ENCODE assay signal across 18 mouse cellular contexts in the genomic region with DNA sequence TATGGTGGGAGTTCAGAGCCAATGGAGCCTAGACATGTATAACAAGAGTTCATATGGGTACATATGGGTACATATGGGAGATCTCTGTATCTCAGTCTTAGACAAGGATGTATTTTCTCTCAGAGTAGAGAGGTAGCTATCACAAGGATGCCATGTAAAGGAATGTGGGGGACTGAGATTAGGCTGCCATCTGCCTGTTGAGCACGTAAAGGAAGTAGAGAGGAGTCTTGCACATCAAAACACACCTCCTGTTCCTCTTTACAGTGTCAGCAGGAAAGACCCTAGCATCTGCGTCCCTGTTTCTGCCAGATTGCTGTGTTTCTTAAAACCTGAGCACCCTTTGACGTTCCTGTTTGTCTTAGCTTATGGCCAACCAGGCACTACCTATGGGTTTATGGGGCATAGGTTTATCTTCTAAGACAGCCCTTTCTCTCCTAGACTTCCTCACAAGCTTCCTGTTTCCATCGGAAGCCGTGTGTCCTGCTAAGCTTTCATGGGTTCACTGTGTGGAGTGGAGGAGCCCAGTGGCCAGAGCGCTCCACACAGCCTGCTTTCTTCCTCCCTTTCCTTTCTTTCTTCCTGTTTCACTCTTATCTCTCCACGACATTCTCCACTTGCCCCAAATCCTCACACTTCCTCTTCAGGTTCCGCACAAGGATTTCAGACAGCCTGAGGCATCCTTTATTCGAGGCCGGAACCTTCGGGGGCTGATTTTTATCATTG. TPM values are rescaled to one million over a fixed set of nuclear protein-coding genes. Genes with fewer than 3 reads are reported as not detected.
DNase-seq lines count a peak whose midpoint lies in the region; ATAC-seq and TF ChIP-seq lines count a peak whose summit lies in the region.
"Had no signal": no experiment of that assay in that cellular context is flagged by ENCODE, and none has a peak within 500 bp of the region (broad histone marks: within the 10 kb centered on the region; RNA-seq: fewer than 3 reads in every experiment).

No protein-coding gene starts in this region.

- H3K9ac ChIP-seq in kidney, postnatal 0 days (ENCODE audit: low read depth, low read length), result no peak overlapping the region
- no peak overlapping the region for H3K9ac ChIP-seq in stomach, postnatal 0 days (ENCODE audit: low read length)
- H3K9ac ChIP-seq: forebrain, embryonic 15.5 days; heart, embryonic 13.5 days; hindbrain, embryonic 12.5 days; midbrain, embryonic 12.5 days had no signal

- H3K4me3 ChIP-seq in kidney, postnatal 0 days (replicated peaks; ENCODE audit: low read depth, low read length), result no peak overlapping the region
- no peak overlapping the region for H3K4me3 ChIP-seq in stomach, postnatal 0 days (ENCODE audit: low read depth, low read length)
- H3K4me3 ChIP-seq: forebrain, embryonic 15.5 days; heart, embryonic 13.5 days; hindbrain, embryonic 12.5 days; left cerebral cortex, adult 2 months; midbrain, embryonic 12.5 days had no signal

- H3K36me3 ChIP-seq in kidney, postnatal 0 days (ENCODE audit: insufficient read depth, low read length), result no peaks in the 10 kb centered on the region
- H3K36me3 ChIP-seq in stomach, postnatal 0 days (ENCODE audit: control insufficient read depth, insufficient read depth, low read length), result no peaks in the 10 kb centered on the region
- H3K36me3 ChIP-seq: forebrain, embryonic 15.5 days; heart, embryonic 13.5 days; hindbrain, embryonic 12.5 days; midbrain, embryonic 12.5 days had no signal

- no peak overlapping the region for H3K27ac ChIP-seq in kidney, postnatal 0 days
- H3K27ac ChIP-seq in stomach, postnatal 0 days (replicated peaks), result no peak overlapping the region
- H3K27ac ChIP-seq: forebrain, embryonic 15.5 days; heart, embryonic 13.5 days; hindbrain, embryonic 12.5 days; left cerebral cortex, adult 2 months; midbrain, embryonic 12.5 days had no signal

- no peak for ATAC-seq in kidney, postnatal 0 days (replicated peaks; ENCODE audit: low FRiP score, low read depth)
- peak; percentile 73 for ATAC-seq in inflammation-experienced regulatory T-cells, adult 6 months
- ATAC-seq in stomach, postnatal 0 days (ENCODE audit: low FRiP score, low TSS enrichment), result no peak
- ATAC-seq: forebrain, embryonic 15.5 days had no signal

- DNase-seq in kidney, postnatal 0 days (ENCODE audit: low spot score), result no peak
- no peak for DNase-seq in kidney, postnatal 4 days
- DNase-seq in thymus, postnatal 14 days, result peak; percentile 47
- DNase-seq in thymus, postnatal 10 days (ENCODE audit: low spot score in 2 of 2), result no peak
- DNase-seq in stomach, postnatal 0 days (ENCODE audit: low spot score), result no peak
- DNase-seq in urinary bladder, postnatal 25 days (ENCODE audit: low spot score), result no peak
- DNase-seq in embryo, embryonic 10 days (ENCODE audit: low spot score), result no peak
- DNase-seq: cerebellum, adult 8-10 months; embryo, embryonic 11 days; gastrocnemius, postnatal 10 days; kidney, adult 2 months had no signal

- TF ChIP-seq EP300 in stomach, postnatal 0 days (optimal IDR thresholded peaks at IDR 0.05), result no peak

- no peaks in the 10 kb centered on the region for H3K9me3 ChIP-seq in kidney, postnatal 0 days (replicated peaks; ENCODE audit: low read length)
- H3K9me3 ChIP-seq in stomach, postnatal 0 days (ENCODE audit: control insufficient read depth, low read length), result no peaks in the 10 kb centered on the region
- H3K9me3 ChIP-seq: forebrain, embryonic 15.5 days; heart, embryonic 13.5 days; hindbrain, embryonic 12.5 days; midbrain, embryonic 12.5 days had no signal

- peak; percentile 8; the same call in 1 of the 2 replicates for TF ChIP-seq CTCF in kidney, postnatal 0 days (IDR thresholded peaks at IDR 0.05; ENCODE audit: low read depth)
- TF ChIP-seq CTCF in stomach, postnatal 0 days (IDR thresholded peaks at IDR 0.05; ENCODE audit: low read depth), result 0 out of 2 replicates have a peak, but pooled peaks have one; percentile 17

- no peak overlapping the region for H3K4me2 ChIP-seq in kidney, postnatal 0 days (ENCODE audit: low read length)
- H3K4me2 ChIP-seq in stomach, postnatal 0 days (replicated peaks; ENCODE audit: low read depth), result no peak overlapping the region
- H3K4me2 ChIP-seq: forebrain, embryonic 15.5 days; heart, embryonic 13.5 days; hindbrain, embryonic 12.5 days; midbrain, embryonic 12.5 days had no signal

- H3K27me3 ChIP-seq in kidney, postnatal 0 days (ENCODE audit: insufficient read depth, low read length), result no peaks in the 10 kb centered on the region
- H3K27me3 ChIP-seq in stomach, postnatal 0 days (ENCODE audit: control insufficient read depth, insufficient read depth, low read length), result no peaks in the 10 kb centered on the region
- H3K27me3 ChIP-seq: forebrain, embryonic 15.5 days; heart, embryonic 13.5 days; hindbrain, embryonic 12.5 days; midbrain, embryonic 12.5 days had no signal

- no peaks in the 10 kb centered on the region for H3K4me1 ChIP-seq in kidney, postnatal 0 days (replicated peaks; ENCODE audit: insufficient read depth, low read length)
- no peaks in the 10 kb centered on the region for H3K4me1 ChIP-seq in stomach, postnatal 0 days (replicated peaks; ENCODE audit: control insufficient read depth, insufficient read depth)
- H3K4me1 ChIP-seq: forebrain, embryonic 15.5 days; heart, embryonic 13.5 days; hindbrain, embryonic 12.5 days; midbrain, embryonic 12.5 days had no signal

- WGBS in kidney, postnatal 0 days, result 72% methylated on average over 11 of the region's 11 CpGs
- WGBS in stomach, postnatal 0 days, result 72% methylated on average over 11 of the region's 11 CpGs

RNA-seq across cellular contexts. Expression of gene Fli1, which starts 39.4 kb away (rescaled TPM):
- polyA plus RNA-seq in kidney, postnatal 0 days (2015; fragmentation: Nextera tagmentation; extraction: Ambion mirVana), result 21.6 and 23.6 TPM in 2 replicates
- polyA plus RNA-seq in inflammation-experienced regulatory T-cells, adult 6 months (2017; shearing (Covaris generic)), result 100 to 1,000 TPM; 101 to 137 (median 110) TPM
- polyA plus RNA-seq in stomach, postnatal 0 days (2015; fragmentation: Nextera tagmentation; extraction: Ambion mirVana), result 4.6 and 4.9 TPM in 2 replicates
- polyA plus RNA-seq: C2C12 had no signal

RNA-seq across cellular contexts. Expression of gene Ets1, which starts 54.0 kb away (rescaled TPM):
- polyA plus RNA-seq in kidney, postnatal 0 days (2015; fragmentation: Nextera tagmentation; extraction: Ambion mirVana), result 48.1 and 50.2 TPM in 2 replicates
- 100 to 1,000 TPM; 831 to 847 (median 840) TPM for polyA plus RNA-seq in inflammation-experienced regulatory T-cells, adult 6 months (2017; shearing (Covaris generic))
- polyA plus RNA-seq in stomach, postnatal 0 days (2015; fragmentation: Nextera tagmentation; extraction: Ambion mirVana), result 8.8 and 9.9 TPM in 2 replicates

Comparison
In these comparisons a context has a peak if more than half of its experiments do, and no peak if none do; other contexts are left out.
1. RNA of gene Ets1, which starts 54.0 kb away (polyA plus RNA-seq): 831 to 847 TPM in inflammation-experienced regulatory T-cells, adult 6 months; 48.1 to 50.2 TPM in kidney, postnatal 0 days and 8.8 to 9.9 TPM in stomach, postnatal 0 days; every median in the first group is over 10 times any median in the second.